Mouse (Mus musculus): ENCODE measurements at regions not wholly inside any gene's neighbourhood (a gene's known extent, or its start where the extent isn't known, plus 50 kb on each side); places are given as distances from the start of the nearest gene placed in this dataset.

- DNase-seq (ENCODE audit: low spot score): no peak
- Histone ChIP-seq H3K9me3 (replicated peaks; ENCODE audit: control insufficient read depth, low read length) (no peaks in the 10 kb centered on the region), H3K4me2 (ENCODE audit: low read length) (no peak overlapping the region), H3K36me3 (ENCODE audit: control insufficient read depth, insufficient read depth, low read length) (no peaks in the 10 kb centered on the region), H3K27ac (ENCODE audit: low read depth, low read length) (no peak overlapping the region), H3K9ac (ENCODE audit: low read length) (no peak overlapping the region), H3K4me1 (ENCODE audit: control insufficient read depth, insufficient read depth, low read length) (no peaks in the 10 kb centered on the region), H3K4me3 (ENCODE audit: low read depth, low read length) (no peak overlapping the region), H3K27me3 (replicated peaks; ENCODE audit: control insufficient read depth, insufficient read depth, low read length) (no peaks in the 10 kb centered on the region)
- WGBS: 66% methylated on average over 5 of the region's 5 CpGs
- ATAC-seq: no peak
Measured at GRCm38 (mm10) chr2:78004426-78004825, 58.3 kb upstream of the Cwc22 start.
